Mouse (Mus musculus): ENCODE data around the gene Pdzk1.

Gene Pdzk1

GRCm38 (mm10) chr3:96872501-96872900 lies 43.4 kb downstream of the Pdzk1 start:
- in situ Hi-C loops (cut with MboI; ENCODE audit: low pct_unique_long_range_greater_than_20kb in 1 of 2, low sequenced_read_pairs in 2 of 2, unreplicated experiment in 1 of 2), result no loop called here

GRCm38 (mm10) chr3:96874808-96875571 lies 45.9 kb downstream of the Pdzk1 start:
- in situ Hi-C loops (cut with MboI; ENCODE audit: low pct_unique_long_range_greater_than_20kb in 1 of 2, low sequenced_read_pairs in 2 of 2, unreplicated experiment in 1 of 2), result no loop called here

- in situ Hi-C loops (cut with MboI; ENCODE audit: low pct_unique_long_range_greater_than_20kb in 1 of 2, low sequenced_read_pairs in 2 of 2, unreplicated experiment in 1 of 2), result no loop called here
Observed at GRCm38 (mm10) chr3:96879536-96879935, 50.5 kb downstream of the Pdzk1 start.

DNA sequence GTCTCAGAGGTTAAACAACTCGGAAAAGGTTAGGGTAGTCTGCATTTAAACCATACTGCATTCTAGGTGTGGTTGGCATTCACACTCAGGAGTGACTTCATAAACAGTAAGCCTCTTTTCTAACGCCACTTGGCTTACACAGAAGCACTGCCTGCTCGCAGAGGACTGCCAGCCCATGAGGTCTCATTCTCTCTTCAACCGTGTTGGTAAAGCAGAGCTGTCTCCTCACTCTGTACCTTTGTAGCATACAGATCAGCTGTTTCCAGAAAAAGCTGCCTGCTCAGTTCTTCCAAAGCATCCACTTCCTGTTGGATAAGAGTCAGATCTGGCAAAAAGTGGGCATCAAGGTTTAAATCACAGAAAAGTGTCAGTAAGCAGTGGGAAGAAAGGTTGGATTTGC lies 51.3 kb downstream of the Pdzk1 start:
- in situ Hi-C loops (cut with MboI; ENCODE audit: low pct_unique_long_range_greater_than_20kb in 1 of 2, low sequenced_read_pairs in 2 of 2, unreplicated experiment in 1 of 2), result no loop called here

DNA sequence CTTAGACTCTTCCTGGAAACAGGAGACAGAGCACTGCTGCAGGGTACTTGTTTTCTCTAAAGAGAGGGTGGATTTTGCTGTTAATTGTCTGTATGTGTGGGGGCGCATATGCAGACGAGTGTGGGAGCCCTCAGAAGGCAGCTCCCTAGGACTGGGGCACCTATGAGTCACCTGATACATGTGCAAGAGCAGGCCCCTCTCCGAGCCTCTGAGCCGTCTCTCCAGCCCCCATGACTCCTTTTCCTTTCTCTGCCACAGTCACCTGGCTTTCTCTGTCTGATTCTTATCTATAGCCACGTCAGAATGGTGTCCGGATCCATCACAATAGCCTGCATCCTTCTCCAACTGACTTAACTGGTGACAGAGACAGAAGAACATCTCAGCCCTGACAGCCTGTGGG lies 52.5 kb downstream of the Pdzk1 start:
- in situ Hi-C loops (cut with MboI; ENCODE audit: low pct_unique_long_range_greater_than_20kb in 1 of 2, low sequenced_read_pairs in 2 of 2, unreplicated experiment in 1 of 2), result no loop called here

GRCm38 (mm10) chr3:96882061-96882849 lies 53.2 kb downstream of the Pdzk1 start:
- in situ Hi-C loops (cut with MboI; ENCODE audit: low pct_unique_long_range_greater_than_20kb in 1 of 2, low sequenced_read_pairs in 2 of 2, unreplicated experiment in 1 of 2), result no loop called here

DNA sequence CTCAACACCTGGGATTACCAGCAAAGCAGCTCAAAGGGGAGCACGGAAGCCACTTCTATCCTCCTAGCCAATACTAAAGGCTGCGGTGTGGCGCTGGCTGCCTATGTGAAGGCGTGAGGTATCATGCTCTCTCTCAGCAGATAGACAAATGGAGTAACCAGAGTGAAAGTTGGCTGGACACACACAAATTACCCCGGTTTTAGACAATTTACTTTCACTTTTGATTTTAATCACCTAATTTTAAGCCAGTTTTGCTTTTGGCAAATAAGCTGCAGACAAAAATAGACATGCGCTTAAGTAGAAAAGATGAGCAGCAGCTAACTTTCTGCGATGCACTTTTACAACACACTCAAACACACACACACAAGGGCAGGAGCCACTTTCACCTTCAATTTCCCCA lies 54.6 kb downstream of the Pdzk1 start:
- in situ Hi-C loops (cut with MboI; ENCODE audit: low pct_unique_long_range_greater_than_20kb in 1 of 2, low sequenced_read_pairs in 2 of 2, unreplicated experiment in 1 of 2), result no loop called here

GRCm38 (mm10) chr3:96902336-96902999 lies 73.4 kb downstream of the Pdzk1 start:
- in situ Hi-C loops (cut with MboI; ENCODE audit: low pct_unique_long_range_greater_than_20kb in 1 of 2, low sequenced_read_pairs in 2 of 2, unreplicated experiment in 1 of 2), result no loop called here

DNA sequence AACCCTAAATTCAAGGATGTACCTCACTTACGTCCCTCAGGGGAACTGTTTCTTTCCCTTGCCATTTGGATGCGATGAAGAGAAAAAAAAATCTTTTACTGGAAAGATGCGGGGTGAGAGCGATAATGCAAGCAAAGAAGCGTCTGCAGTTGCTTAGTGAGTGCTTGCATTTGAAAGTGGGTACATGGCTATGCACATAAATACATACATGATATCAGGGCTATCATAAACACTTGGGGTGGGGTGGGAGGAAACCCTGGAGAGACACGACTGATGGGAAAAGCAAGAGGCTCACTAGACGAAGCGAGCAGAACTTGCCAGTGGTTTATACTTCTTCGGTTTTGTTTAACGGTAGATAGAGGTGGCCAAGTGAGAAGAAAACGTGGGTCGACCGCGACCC lies 75.3 kb downstream of the Pdzk1 start, which contains the start of gene Gja5:
Gja5 (plus strand) TSS at position 301 of the 400 bp plus-strand sequence.
- in situ Hi-C loops (cut with MboI; ENCODE audit: low pct_unique_long_range_greater_than_20kb in 1 of 2, low sequenced_read_pairs in 2 of 2, unreplicated experiment in 1 of 2), result no loop called here

- in situ Hi-C loops (cut with MboI; ENCODE audit: low pct_unique_long_range_greater_than_20kb in 1 of 2, low sequenced_read_pairs in 2 of 2, unreplicated experiment in 1 of 2), result no loop called here
Observed at GRCm38 (mm10) chr3:96904851-96905541, 75.9 kb downstream of the Pdzk1 start, which contains the start of gene Gpr89. TSS of gene Gpr89 (minus strand) at chr3:96905346.

DNA sequence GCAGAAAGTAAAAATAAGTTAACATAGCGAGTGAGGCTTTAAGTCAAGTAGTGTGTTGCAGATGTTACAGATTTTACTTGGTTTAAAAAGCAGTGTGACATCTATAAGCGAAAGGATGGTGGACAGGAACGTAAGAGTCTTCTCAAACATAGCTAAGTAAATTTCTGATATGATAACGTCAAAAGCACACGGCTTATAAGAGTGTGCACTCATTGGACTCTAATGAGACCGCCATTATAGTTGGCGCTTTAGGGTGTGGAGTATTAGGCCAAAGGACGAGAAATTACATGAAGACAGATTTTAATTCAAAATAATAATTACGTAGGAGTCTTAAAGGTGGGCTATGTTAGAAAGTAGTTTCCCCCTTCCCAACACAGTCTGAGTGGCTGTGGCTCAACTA lies 76.5 kb downstream of the Pdzk1 start:
- in situ Hi-C loops (cut with MboI; ENCODE audit: low pct_unique_long_range_greater_than_20kb in 1 of 2, low sequenced_read_pairs in 2 of 2, unreplicated experiment in 1 of 2), result no loop called here
